Mouse (Mus musculus) neural tube, embryonic 15.5 days (tissue): ENCODE measurements at regions not wholly inside any gene's neighbourhood (a gene's known extent, or its start where the extent isn't known, plus 50 kb on each side); places are given as distances from the start of the nearest gene placed in this dataset.
A peak's percentile ranks its signal among the peaks of the same experiment; 100 is the strongest.

ENCODE experiments used
- ATAC-seq: fragments of 200-750 bp; cut with Nextera tagmentation; 2 replicates; pipeline ENCODE4 v1.8.0; 2017; ENCODE audit warnings: mild to moderate bottlenecking, moderate TSS enrichment, moderate library complexity; ENCODE audit not compliant: low FRiP score
- H3K27ac ChIP-seq: fragments of 300-500 bp; sonication (generic); replicated peaks from 2 replicates; pipeline ENCODE4 v1.5.1; 2015; ENCODE audit warnings: mild to moderate bottlenecking, inconsistent platforms
- H3K27me3 ChIP-seq: fragments of 300-500 bp; sonication (generic); replicated peaks from 2 replicates; pipeline ENCODE4 v1.6.1; 2015; ENCODE audit warnings: inconsistent platforms
- H3K36me3 ChIP-seq: fragments of 300-500 bp; sonication (generic); 2 replicates; pipeline ENCODE4 v1.6.1; 2015; ENCODE audit warnings: inconsistent platforms
- H3K4me1 ChIP-seq: fragments of 300-500 bp; sonication (generic); 2 replicates; pipeline ENCODE4 v1.6.1; 2015; ENCODE audit warnings: inconsistent platforms
- H3K4me2 ChIP-seq: fragments of 300-500 bp; sonication (generic); 2 replicates; pipeline ENCODE4 v1.6.1; 2015; ENCODE audit warnings: inconsistent platforms, mild to moderate bottlenecking, moderate library complexity
- H3K4me3 ChIP-seq: fragments of 300-500 bp; sonication (generic); replicated peaks from 2 replicates; pipeline ENCODE4 v1.5.1; 2015; ENCODE audit warnings: mild to moderate bottlenecking, inconsistent platforms
- H3K9ac ChIP-seq: fragments of 300-500 bp; sonication (generic); replicated peaks from 2 replicates; pipeline ENCODE4 v1.6.1; 2015; ENCODE audit warnings: mild to moderate bottlenecking, inconsistent platforms
- H3K9me3 ChIP-seq: fragments of 300-500 bp; sonication (generic); replicated peaks from 2 replicates; pipeline ENCODE4 v1.6.1; 2016; ENCODE audit warnings: inconsistent platforms
- WGBS: fragments of 180-500 bp; shearing (Covaris S2); methylation state at CpG from one replicate; pipeline ENCODE4 v1.1.7; 2015; ENCODE audit warnings: mixed read lengths; 5-methylcytosine and 5-hydroxymethylcytosine counted together

GRCm38 (mm10) chr8:80189797-80190509 lies 132.1 kb upstream of the Hhip start:
- Histone ChIP-seq H3K4me2 (no peak overlapping the region), H3K27ac (0 out of 2 replicates have a peak overlapping the region, but pooled peaks have one; percentile 63), H3K36me3 (no peaks in the 10 kb centered on the region), H3K9me3 (no peaks in the 10 kb centered on the region), H3K9ac (no peak overlapping the region), H3K27me3 (no peaks in the 10 kb centered on the region), H3K4me3 (no peak overlapping the region), H3K4me1 (peaks cover 10% of the 10 kb centered on the region)
- 43% methylated on average over 10 of the region's 10 CpGs for WGBS
- peak; percentile 82 for ATAC-seq

- H3K9ac ChIP-seq = no peak overlapping the region
- H3K4me2 ChIP-seq = no peak overlapping the region
- peaks cover 3% of the 10 kb centered on the region; the same call in 1 of the 2 replicates for H3K4me1 ChIP-seq
- WGBS = 54% methylated on average over 4 of the region's 4 CpGs
- H3K27me3 ChIP-seq = no peaks in the 10 kb centered on the region
- ATAC-seq = no peak
- H3K27ac ChIP-seq = no peak overlapping the region
- no peaks in the 10 kb centered on the region for H3K9me3 ChIP-seq
- no peak overlapping the region for H3K4me3 ChIP-seq
- no peaks in the 10 kb centered on the region for H3K36me3 ChIP-seq
These were observed 127.5 kb upstream of the Hhip start for GRCm38 (mm10) chr8:80185286-80185685.

GRCm38 (mm10) chr8:80168688-80169087 lies 110.9 kb upstream of the Hhip start:
- 46% methylated on average over 9 of the region's 9 CpGs for WGBS
- no peaks in the 10 kb centered on the region for H3K9me3 ChIP-seq
- H3K4me2 ChIP-seq = peak overlapping the region; percentile 22; the same call in 1 of the 2 replicates
- H3K36me3 ChIP-seq = no peaks in the 10 kb centered on the region
- no peaks in the 10 kb centered on the region for H3K4me1 ChIP-seq
- no peak overlapping the region for H3K9ac ChIP-seq
- ATAC-seq = no peak
- no peaks in the 10 kb centered on the region for H3K27me3 ChIP-seq
- H3K27ac ChIP-seq = no peak overlapping the region
- H3K4me3 ChIP-seq = no peak overlapping the region

- no peak overlapping the region for H3K9ac ChIP-seq
- H3K27ac ChIP-seq = no peak overlapping the region
- no peak overlapping the region for H3K4me3 ChIP-seq
- 36% methylated on average over 9 of the region's 9 CpGs for WGBS
- H3K9me3 ChIP-seq = no peaks in the 10 kb centered on the region
- H3K4me2 ChIP-seq = no peak overlapping the region
- no peaks in the 10 kb centered on the region for H3K36me3 ChIP-seq
- H3K27me3 ChIP-seq = no peaks in the 10 kb centered on the region
- H3K4me1 ChIP-seq = no peaks in the 10 kb centered on the region; the same call in 1 of the 2 replicates
- ATAC-seq = no peak
These were observed 91.8 kb upstream of the Hhip start for GRCm38 (mm10) chr8:80149458-80150083.

GRCm38 (mm10) chr8:80147929-80148328 lies 90.1 kb upstream of the Hhip start:
- no peaks in the 10 kb centered on the region for H3K36me3 ChIP-seq
- no peak for ATAC-seq
- no peaks in the 10 kb centered on the region for H3K9me3 ChIP-seq
- 94% methylated on average over 3 of the region's 3 CpGs for WGBS
- no peak overlapping the region for H3K4me3 ChIP-seq
- no peaks in the 10 kb centered on the region for H3K27me3 ChIP-seq
- H3K27ac ChIP-seq = no peak overlapping the region
- H3K4me1 ChIP-seq = no peaks in the 10 kb centered on the region; the same call in 1 of the 2 replicates
- no peak overlapping the region for H3K9ac ChIP-seq
- no peak overlapping the region for H3K4me2 ChIP-seq

- no peak overlapping the region for H3K27ac ChIP-seq
- H3K4me3 ChIP-seq = no peak overlapping the region
- no peaks in the 10 kb centered on the region for H3K9me3 ChIP-seq
- no peak overlapping the region for H3K4me2 ChIP-seq
- no peak for ATAC-seq
- H3K36me3 ChIP-seq = no peaks in the 10 kb centered on the region
- no peaks in the 10 kb centered on the region for H3K4me1 ChIP-seq
- WGBS = 52% methylated on average over 6 of the region's 6 CpGs
- H3K27me3 ChIP-seq = no peaks in the 10 kb centered on the region
- H3K9ac ChIP-seq = no peak overlapping the region
These were observed 80.7 kb upstream of the Hhip start for GRCm38 (mm10) chr8:80138481-80138880.

- Histone ChIP-seq H3K27me3 (no peaks in the 10 kb centered on the region), H3K4me2 (no peak overlapping the region), H3K9ac (no peak overlapping the region), H3K4me3 (no peak overlapping the region), H3K27ac (no peak overlapping the region), H3K4me1 (peaks cover 2% of the 10 kb centered on the region; the same call in 1 of the 2 replicates), H3K36me3 (no peaks in the 10 kb centered on the region), H3K9me3 (no peaks in the 10 kb centered on the region)
- 99% methylated on average over 3 of the region's 3 CpGs for WGBS
- ATAC-seq = no peak
These were observed 62.7 kb upstream of the Hhip start for GRCm38 (mm10) chr8:80120378-80120965.

GRCm38 (mm10) chr8:80117328-80117727 lies 59.5 kb upstream of the Hhip start:
- peaks cover 2% of the 10 kb centered on the region; the same call in 1 of the 2 replicates for H3K4me1 ChIP-seq
- no peaks in the 10 kb centered on the region for H3K9me3 ChIP-seq
- 50% methylated on average over 4 of the region's 4 CpGs for WGBS
- no peak for ATAC-seq
- no peaks in the 10 kb centered on the region for H3K36me3 ChIP-seq
- no peak overlapping the region for H3K4me2 ChIP-seq
- no peak overlapping the region for H3K9ac ChIP-seq
- no peak overlapping the region for H3K27ac ChIP-seq
- H3K4me3 ChIP-seq = no peak overlapping the region
- H3K27me3 ChIP-seq = no peaks in the 10 kb centered on the region
